Mouse (Mus musculus) liver, adult 10 weeks (tissue): ENCODE measurements around the gene Gucy1a1. TPM values are rescaled to one million over a fixed set of nuclear protein-coding genes. Genes with fewer than 3 reads are reported as not detected.

Experiments used
- polyA plus RNA-seq: library from polyadenylated mRNA; stranded (reverse); fragments of 350-450 nt; fragmentation: Illumina TruSeq; extraction: RNeasy Lipid Tissue Mini Kit (QIAGEN cat#74804); gene quantifications from one replicate; pipeline ENCODE4 v1.2.3, GENCODE M21; 2014; ENCODE audit warnings: low read depth, low replicate concordance

The Gucy1a1 gene
- polyA plus RNA-seq, result 11.0 TPM

DNA sequence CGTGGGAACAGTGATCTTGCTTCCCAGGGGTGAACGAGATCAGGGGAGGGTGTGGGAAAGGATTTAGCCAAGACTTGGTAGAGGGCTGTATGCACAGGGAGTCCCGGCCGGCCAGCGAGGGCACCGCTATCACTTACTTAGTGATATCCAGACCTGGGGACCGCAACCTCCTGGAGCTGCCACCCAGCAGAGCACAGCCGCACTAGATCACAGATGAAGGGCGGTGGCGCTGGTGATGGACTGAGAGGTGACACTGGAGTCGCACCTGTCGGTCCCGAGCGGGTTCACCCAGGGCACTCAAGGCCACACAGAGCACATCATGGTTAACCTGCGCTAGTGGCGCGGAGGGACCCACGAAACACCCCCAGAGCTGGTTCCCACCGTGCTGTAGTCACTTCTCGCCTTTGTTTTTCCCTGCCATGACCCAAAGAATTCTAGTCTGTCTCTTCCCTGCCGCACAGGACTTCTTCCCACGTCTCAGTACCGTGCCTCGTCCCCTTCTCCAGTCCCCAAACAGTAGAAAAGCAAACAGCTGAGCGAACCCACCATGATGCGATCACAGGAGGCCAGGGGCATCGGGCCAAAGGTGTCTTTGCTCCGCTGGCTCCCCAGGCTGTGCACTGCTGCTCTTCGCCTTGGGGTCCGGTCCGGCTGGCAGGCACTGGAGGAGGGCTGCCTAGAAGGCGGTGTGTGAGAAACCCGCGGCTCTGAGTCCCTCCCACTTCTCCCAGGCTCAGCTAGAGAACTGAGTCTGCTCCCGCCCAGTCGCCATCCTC is at the start of gene Gucy1a1:
Gene Gucy1a1, minus strand, starts transcription at position 664 of the 776 bp plus-strand sequence.

GRCm38 (mm10) chr3:82074201-82074851 is 71.3 kb downstream of the Gucy1a1 start, which contains the start of gene Gucy1b1:
Gucy1b1 (minus strand) TSS chr3:82074689.

Other genes starting within 250 kb of the Gucy1a1 start
- gene Ctso, start 213.2 kb downstream of the Gucy1a1 start, polyA plus RNA-seq, result 108 TPM
- 1,702 TPM for gene Tdo2, start 169.6 kb downstream of the Gucy1a1 start, polyA plus RNA-seq
- gene Asic5, start 163.5 kb downstream of the Gucy1a1 start, polyA plus RNA-seq, result 17.2 TPM
- 9.2 TPM for gene Gucy1b1, start 71.1 kb downstream of the Gucy1a1 start, polyA plus RNA-seq
- 0.93 TPM for gene Map9, start 212.3 kb upstream of the Gucy1a1 start, polyA plus RNA-seq